Mouse (Mus musculus): ENCODE results near the gene Ncapd2. TPM values are rescaled to one million over a fixed set of nuclear protein-coding genes. Genes with fewer than 3 reads are reported as not detected.

Ncapd2 gene
- total RNA-seq, 2 experiments from 2014 or later: 262 to 384 TPM

GRCm38 (mm10) chr6:125216898-125217297 is 25.4 kb upstream of the Ncapd2 start:
- ATAC-seq (replicated peaks; ENCODE audit: low FRiP score, low TSS enrichment, poor library complexity, severe bottlenecking): no peak

GRCm38 (mm10) chr6:125215148-125215954 is 23.9 kb upstream of the Ncapd2 start, which contains the start of gene Vamp1:
TSS of gene Vamp1 (plus strand) at chr6:125215551.
- peak; percentile 96 for ATAC-seq (replicated peaks; ENCODE audit: low FRiP score, low TSS enrichment, poor library complexity, severe bottlenecking)

- ATAC-seq (replicated peaks; ENCODE audit: low FRiP score, low TSS enrichment, poor library complexity, severe bottlenecking): no peak
Observed at GRCm38 (mm10) chr6:125213715-125214114, 22.2 kb upstream of the Ncapd2 start.

GRCm38 (mm10) chr6:125213129-125213528 is 21.6 kb upstream of the Ncapd2 start:
- ATAC-seq (replicated peaks; ENCODE audit: low FRiP score, low TSS enrichment, poor library complexity, severe bottlenecking): no peak

- ATAC-seq (replicated peaks; ENCODE audit: low FRiP score, low TSS enrichment, poor library complexity, severe bottlenecking): no peak
Observed at GRCm38 (mm10) chr6:125212621-125213020, 21.1 kb upstream of the Ncapd2 start.

GRCm38 (mm10) chr6:125210436-125210835 is 18.9 kb upstream of the Ncapd2 start:
- ATAC-seq (replicated peaks; ENCODE audit: low FRiP score, low TSS enrichment, poor library complexity, severe bottlenecking): no peak

- ATAC-seq (replicated peaks; ENCODE audit: low FRiP score, low TSS enrichment, poor library complexity, severe bottlenecking): no peak
Observed at GRCm38 (mm10) chr6:125197166-125197565, 5.7 kb upstream of the Ncapd2 start.

GRCm38 (mm10) chr6:125196301-125196700 is 4.8 kb upstream of the Ncapd2 start:
- ATAC-seq (replicated peaks; ENCODE audit: low FRiP score, low TSS enrichment, poor library complexity, severe bottlenecking): no peak

- no peak for ATAC-seq (replicated peaks; ENCODE audit: low FRiP score, low TSS enrichment, poor library complexity, severe bottlenecking)
Observed at GRCm38 (mm10) chr6:125195541-125196075, 4.1 kb upstream of the Ncapd2 start.

- no peak for ATAC-seq (replicated peaks; ENCODE audit: low FRiP score, low TSS enrichment, poor library complexity, severe bottlenecking)
Observed at GRCm38 (mm10) chr6:125193390-125193789, 1.9 kb upstream of the Ncapd2 start.

GRCm38 (mm10) chr6:125192841-125193240 is 1.3 kb upstream of the Ncapd2 start:
- ATAC-seq (replicated peaks; ENCODE audit: low FRiP score, low TSS enrichment, poor library complexity, severe bottlenecking): no peak

- peak; percentile 86 for ATAC-seq (replicated peaks; ENCODE audit: low FRiP score, low TSS enrichment, poor library complexity, severe bottlenecking)
Observed at GRCm38 (mm10) chr6:125192016-125192714, 664 bp upstream of the Ncapd2 start.

- no peak for ATAC-seq (replicated peaks; ENCODE audit: low FRiP score, low TSS enrichment, poor library complexity, severe bottlenecking)
Observed at GRCm38 (mm10) chr6:125190816-125191215, 685 bp downstream of the Ncapd2 start.

- no peak for ATAC-seq (replicated peaks; ENCODE audit: low FRiP score, low TSS enrichment, poor library complexity, severe bottlenecking)
Observed at GRCm38 (mm10) chr6:125186203-125186602, 5.3 kb downstream of the Ncapd2 start.

GRCm38 (mm10) chr6:125182133-125182532 is 9.4 kb downstream of the Ncapd2 start:
- ATAC-seq (replicated peaks; ENCODE audit: low FRiP score, low TSS enrichment, poor library complexity, severe bottlenecking): no peak

GRCm38 (mm10) chr6:125179601-125180000 is 11.9 kb downstream of the Ncapd2 start:
- no peak for ATAC-seq (replicated peaks; ENCODE audit: low FRiP score, low TSS enrichment, poor library complexity, severe bottlenecking)

GRCm38 (mm10) chr6:125175469-125175868 is 16.0 kb downstream of the Ncapd2 start:
- ATAC-seq (replicated peaks; ENCODE audit: low FRiP score, low TSS enrichment, poor library complexity, severe bottlenecking): no peak

GRCm38 (mm10) chr6:125173256-125173655 is 18.2 kb downstream of the Ncapd2 start:
- ATAC-seq (replicated peaks; ENCODE audit: low FRiP score, low TSS enrichment, poor library complexity, severe bottlenecking): no peak

- no peak for ATAC-seq (replicated peaks; ENCODE audit: low FRiP score, low TSS enrichment, poor library complexity, severe bottlenecking)
Observed at GRCm38 (mm10) chr6:125172474-125172873, 19.0 kb downstream of the Ncapd2 start.

- no peak for ATAC-seq (replicated peaks; ENCODE audit: low FRiP score, low TSS enrichment, poor library complexity, severe bottlenecking)
Observed at GRCm38 (mm10) chr6:125170194-125170593, 21.3 kb downstream of the Ncapd2 start.

Data from megakaryocyte-erythroid progenitor cell, adult 5-6 weeks (primary cell).